Mouse (Mus musculus) splenic B cell, adult 2 months (primary cell): Measurements from ENCODE around the gene Gmps.

Experiments
- DNase-seq: peaks from one replicate; pipeline ENCODE4 v3.0.0-alpha.2; 2011; ENCODE audit warnings: low read depth, low spot score
- H3K27me3 ChIP-seq: 2 replicates; pipeline ENCODE4 v1.6.1; 2012; ENCODE audit warnings: mild to moderate bottlenecking, low read length, moderate library complexity, mixed read lengths; ENCODE audit not compliant: control insufficient read depth, poor library complexity, insufficient read depth, severe bottlenecking
- H3K36me3 ChIP-seq: 2 replicates; pipeline ENCODE4 v1.6.1; 2012; ENCODE audit warnings: mild to moderate bottlenecking, low read length, moderate library complexity, mixed read lengths; ENCODE audit not compliant: control insufficient read depth, poor library complexity, insufficient read depth, severe bottlenecking

Gmps gene

GRCm38 (mm10) chr3:64021867-64022266 is 46.0 kb downstream of the Gmps start:
- Histone ChIP-seq H3K27me3 (no peaks in the 10 kb centered on the region), H3K36me3 (no peaks in the 10 kb centered on the region)
- DNase-seq, result no peak

GRCm38 (mm10) chr3:64029846-64030245 is 53.9 kb downstream of the Gmps start:
- no peaks in the 10 kb centered on the region for H3K36me3 ChIP-seq
- no peaks in the 10 kb centered on the region for H3K27me3 ChIP-seq
- no peak for DNase-seq

- no peaks in the 10 kb centered on the region for H3K36me3 ChIP-seq
- DNase-seq, result no peak
- no peaks in the 10 kb centered on the region for H3K27me3 ChIP-seq
Measured at GRCm38 (mm10) chr3:64038136-64038841, 62.4 kb downstream of the Gmps start.

- DNase-seq, result peak; percentile 67
- Histone ChIP-seq H3K27me3 (no peaks in the 10 kb centered on the region), H3K36me3 (no peaks in the 10 kb centered on the region)
Measured at GRCm38 (mm10) chr3:64039818-64040784, 64.2 kb downstream of the Gmps start.
